Mouse (Mus musculus): ENCODE measurements around the gene Cfdp1.
A peak's percentile ranks its signal among the peaks of the same experiment; 100 is the strongest.

The Cfdp1 gene

GRCm38 (mm10) chr8:111853861-111854501, at the start of gene Cfdp1:
TSS of gene Cfdp1 (minus strand) at chr8:111854291.
- peak; percentile 77 for DNase-seq (ENCODE audit: low spot score)

GRCm38 (mm10) chr8:111902080-111902479, 48.0 kb upstream of the Cfdp1 start:
- no peak for DNase-seq (ENCODE audit: low spot score)

GRCm38 (mm10) chr8:111898586-111898985, 44.5 kb upstream of the Cfdp1 start:
- DNase-seq (ENCODE audit: low spot score) = no peak

GRCm38 (mm10) chr8:111894955-111895354, 40.9 kb upstream of the Cfdp1 start:
- DNase-seq (ENCODE audit: low spot score) = no peak

- no peak for DNase-seq (ENCODE audit: low spot score)
Observed at GRCm38 (mm10) chr8:111892615-111893014, 38.5 kb upstream of the Cfdp1 start.

- DNase-seq (ENCODE audit: low spot score) = no peak
Observed at GRCm38 (mm10) chr8:111891983-111892382, 37.9 kb upstream of the Cfdp1 start.

GRCm38 (mm10) chr8:111890911-111891303, 36.8 kb upstream of the Cfdp1 start:
- DNase-seq (ENCODE audit: low spot score) = no peak

- DNase-seq (ENCODE audit: low spot score) = no peak
Observed at GRCm38 (mm10) chr8:111889931-111890910, 36.1 kb upstream of the Cfdp1 start.

- DNase-seq (ENCODE audit: low spot score) = no peak
Observed at GRCm38 (mm10) chr8:111888091-111888650, 34.1 kb upstream of the Cfdp1 start.

- no peak for DNase-seq (ENCODE audit: low spot score)
Observed at GRCm38 (mm10) chr8:111887479-111887878, 33.4 kb upstream of the Cfdp1 start.

- DNase-seq (ENCODE audit: low spot score) = no peak
Observed at GRCm38 (mm10) chr8:111883615-111884014, 29.5 kb upstream of the Cfdp1 start.

GRCm38 (mm10) chr8:111881591-111881990, 27.5 kb upstream of the Cfdp1 start:
- DNase-seq (ENCODE audit: low spot score) = no peak

- no peak for DNase-seq (ENCODE audit: low spot score)
Observed at GRCm38 (mm10) chr8:111877711-111878110, 23.6 kb upstream of the Cfdp1 start.

- DNase-seq (ENCODE audit: low spot score) = peak; percentile 90
Observed at GRCm38 (mm10) chr8:111876355-111876948, 22.4 kb upstream of the Cfdp1 start, which contains the start of gene Tmem170. TSS of gene Tmem170 (minus strand) at chr8:111876750.

- DNase-seq (ENCODE audit: low spot score) = no peak
Observed at GRCm38 (mm10) chr8:111875758-111876157, 21.7 kb upstream of the Cfdp1 start.

- DNase-seq (ENCODE audit: low spot score) = no peak
Observed at GRCm38 (mm10) chr8:111871278-111871677, 17.2 kb upstream of the Cfdp1 start.

- DNase-seq (ENCODE audit: low spot score) = no peak
Observed at GRCm38 (mm10) chr8:111870379-111870778, 16.3 kb upstream of the Cfdp1 start.

GRCm38 (mm10) chr8:111868664-111869063, 14.6 kb upstream of the Cfdp1 start:
- no peak for DNase-seq (ENCODE audit: low spot score)

GRCm38 (mm10) chr8:111865857-111866256, 11.8 kb upstream of the Cfdp1 start:
- no peak for DNase-seq (ENCODE audit: low spot score)

- DNase-seq (ENCODE audit: low spot score) = no peak
Observed at GRCm38 (mm10) chr8:111865130-111865852, 11.2 kb upstream of the Cfdp1 start.

GRCm38 (mm10) chr8:111864648-111865047, 10.6 kb upstream of the Cfdp1 start:
- DNase-seq (ENCODE audit: low spot score) = no peak

GRCm38 (mm10) chr8:111863280-111863679, 9.2 kb upstream of the Cfdp1 start:
- no peak for DNase-seq (ENCODE audit: low spot score)
